ENCODE assay signal across 8 mouse cellular contexts in the genomic region with DNA sequence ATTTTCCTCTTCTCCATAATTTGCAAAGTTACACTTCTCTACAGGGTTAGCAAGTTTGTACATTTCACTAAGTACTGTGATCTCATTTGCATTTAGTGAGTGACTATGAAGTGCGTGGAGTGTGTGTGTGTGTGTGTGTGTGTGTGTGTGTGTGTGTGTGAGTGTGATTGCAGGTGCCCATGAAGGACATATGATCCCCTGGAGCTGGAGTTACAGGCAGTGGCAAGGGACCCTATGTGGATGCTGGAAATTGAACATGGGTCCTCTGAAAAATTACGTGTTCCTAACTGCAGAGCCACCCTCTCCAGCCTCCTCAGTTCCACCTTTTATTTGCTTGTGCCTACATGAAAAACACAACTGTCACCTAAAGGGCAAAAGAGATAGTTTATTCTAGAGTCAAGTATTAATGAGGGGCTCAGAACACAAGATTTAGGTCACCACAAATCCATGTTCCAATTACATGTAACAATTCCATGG. TPM values are rescaled to one million over a fixed set of nuclear protein-coding genes. Genes with fewer than 3 reads are reported as not detected.
DNase-seq lines count a peak whose midpoint lies in the region; ATAC-seq and TF ChIP-seq lines count a peak whose summit lies in the region.

No protein-coding gene starts in this region.

- WGBS in heart, embryonic 10.5 days, result 55% methylated on average over 2 of the region's 2 CpGs
- WGBS in forebrain, embryonic 12.5 days, result 42% methylated on average over 2 of the region's 2 CpGs
- 57% methylated on average over 2 of the region's 2 CpGs for WGBS in liver, embryonic 12.5 days (ENCODE audit: insufficient replicate concordance)

- H3K9me3 ChIP-seq in heart, embryonic 10.5 days, result no peaks in the 10 kb centered on the region
- H3K9me3 ChIP-seq in forebrain, embryonic 12.5 days, result no peaks in the 10 kb centered on the region
- H3K9me3 ChIP-seq in liver, embryonic 12.5 days (replicated peaks), result no peaks in the 10 kb centered on the region

- no peak for DNase-seq in heart, embryonic 10.5 days (ENCODE audit: low spot score)
- no peak for DNase-seq in heart, adult 8-10 months (ENCODE audit: low spot score)
- no peak for DNase-seq in right cerebral cortex, adult 18-20 months
- no peak for DNase-seq in embryo, embryonic 9.5 days (ENCODE audit: extremely low spot score)
- DNase-seq in cerebellum, adult 8-10 months, result no peak

- ATAC-seq in forebrain, embryonic 12.5 days (ENCODE audit: low FRiP score), result peak; percentile 78; the same call in 1 of the 2 replicates
- ATAC-seq in liver, embryonic 12.5 days, result peak; percentile 45

- H3K27ac ChIP-seq in heart, embryonic 10.5 days, result peak overlapping the region; percentile 93
- no peak overlapping the region for H3K27ac ChIP-seq in forebrain, embryonic 12.5 days
- no peak overlapping the region for H3K27ac ChIP-seq in liver, embryonic 12.5 days

- no peak overlapping the region for H3K9ac ChIP-seq in forebrain, embryonic 12.5 days
- H3K9ac ChIP-seq in liver, embryonic 12.5 days, result peak overlapping the region; percentile 78

- H3K79me3 ChIP-seq in C2C12 (ENCODE audit: low read depth), result peaks cover 7% of the 10 kb centered on the region

- H3K27me3 ChIP-seq in heart, embryonic 10.5 days (ENCODE audit: insufficient read depth, poor library complexity, severe bottlenecking), result no peaks in the 10 kb centered on the region
- H3K27me3 ChIP-seq in C2C12 (ENCODE audit: control insufficient read depth, insufficient read depth, insufficient read length), result peaks cover 7% of the 10 kb centered on the region
- H3K27me3 ChIP-seq in forebrain, embryonic 12.5 days, result no peaks in the 10 kb centered on the region
- H3K27me3 ChIP-seq in liver, embryonic 12.5 days (replicated peaks), result peaks cover 4% of the 10 kb centered on the region; the same call in 1 of the 2 replicates

- peaks cover 28% of the 10 kb centered on the region for H3K36me3 ChIP-seq in heart, embryonic 10.5 days
- H3K36me3 ChIP-seq in C2C12 (ENCODE audit: control insufficient read depth, insufficient read depth), result peaks cover 27% of the 10 kb centered on the region
- peaks cover 28% of the 10 kb centered on the region for H3K36me3 ChIP-seq in forebrain, embryonic 12.5 days (replicated peaks)
- peaks cover 28% of the 10 kb centered on the region for H3K36me3 ChIP-seq in liver, embryonic 12.5 days

- H3ac ChIP-seq in C2C12 (ENCODE audit: control insufficient read depth, insufficient read length, low read depth), result no peak overlapping the region

- H3K79me2 ChIP-seq in C2C12 (ENCODE audit: control insufficient read depth, insufficient read depth), result peaks cover 20% of the 10 kb centered on the region

- H3K4me2 ChIP-seq in forebrain, embryonic 12.5 days, result peak overlapping the region; percentile 63
- H3K4me2 ChIP-seq in liver, embryonic 12.5 days, result peak overlapping the region; percentile 73

- peak overlapping the region; percentile 88 for H3K4me3 ChIP-seq in heart, embryonic 10.5 days
- peak overlapping the region; percentile 84 for H3K4me3 ChIP-seq in C2C12 (ENCODE audit: insufficient read depth, poor library complexity, severe bottlenecking)
- H3K4me3 ChIP-seq in forebrain, embryonic 12.5 days (replicated peaks), result peak overlapping the region; percentile 61
- H3K4me3 ChIP-seq in liver, embryonic 12.5 days, result peak overlapping the region; percentile 85

- H3K4me1 ChIP-seq in heart, embryonic 10.5 days, result peaks cover 6% of the 10 kb centered on the region; the same call in 1 of the 2 replicates
- H3K4me1 ChIP-seq in forebrain, embryonic 12.5 days, result peaks cover 10% of the 10 kb centered on the region
- H3K4me1 ChIP-seq in liver, embryonic 12.5 days, result peaks cover 13% of the 10 kb centered on the region

- no peak for TF ChIP-seq CTCF in C2C12 (IDR thresholded peaks at IDR 0.05; ENCODE audit: control insufficient read depth, insufficient read depth, insufficient read length)

TF ChIP-seq in C2C12, 6 proteins besides CTCF, POLR2A, EP300 and RAD21:
- TF ChIP-seq MYOG (IDR thresholded peaks at IDR 0.05; ENCODE audit: control insufficient read depth, extremely low read depth, insufficient read length) (no peak), CEBPB (IDR thresholded peaks at IDR 0.05; ENCODE audit: low read depth) (no peak), FOSL1 (IDR thresholded peaks at IDR 0.05; ENCODE audit: insufficient read depth, low read length, poor library complexity, severe bottlenecking) (no peak), USF1 (IDR thresholded peaks at IDR 0.05; ENCODE audit: low read depth) (no peak), MAX (IDR thresholded peaks at IDR 0.05) (no peak), MYOD1 (IDR thresholded peaks at IDR 0.05; ENCODE audit: control insufficient read depth, insufficient read length, low read depth) (no peak)

RNA-seq across cellular contexts. Expression of gene Mrpl19, which starts 0.3 kb away (rescaled TPM):
- polyA plus RNA-seq in heart, embryonic 10.5 days (2016; fragmentation: Nextera tagmentation; extraction: Ambion mirVana), result 75.8 and 83.3 TPM in 2 replicates
- total RNA-seq in heart, adult 8-10 months (2022), result 10 to 100 TPM; 37.6 to 46.0 (median 41.4) TPM
- polyA plus RNA-seq in C2C12 (2012; fragmentation: generic; extraction: Trizol), result 20.1 TPM
- polyA plus RNA-seq in forebrain, embryonic 12.5 days (2016; fragmentation: Nextera tagmentation; extraction: Ambion mirVana), result 50.2 and 50.3 TPM in 2 replicates
- polyA plus RNA-seq in liver, embryonic 12.5 days (2016; fragmentation: Nextera tagmentation; extraction: Ambion mirVana), result 42.5 and 48.9 TPM in 2 replicates

RNA-seq across cellular contexts. Expression of gene Gcfc2, which starts 42.6 kb away (rescaled TPM):
- 6.4 and 10.1 TPM in 2 replicates for polyA plus RNA-seq in heart, embryonic 10.5 days (2016; fragmentation: Nextera tagmentation; extraction: Ambion mirVana)
- total RNA-seq in heart, adult 8-10 months (2022), result 1 to 10 TPM; 2.3 to 4.6 (median 3.2) TPM
- polyA plus RNA-seq in C2C12 (2012; fragmentation: generic; extraction: Trizol), result 1.7 TPM
- polyA plus RNA-seq in forebrain, embryonic 12.5 days (2016; fragmentation: Nextera tagmentation; extraction: Ambion mirVana), result 15.0 and 15.4 TPM in 2 replicates
- polyA plus RNA-seq in liver, embryonic 12.5 days (2016; fragmentation: Nextera tagmentation; extraction: Ambion mirVana), result 6.8 and 7.9 TPM in 2 replicates
